Mouse (Mus musculus) testis, adult 2 months (tissue): ENCODE data around the gene Higd2a.

Source experiments
- CTCF ChIP-seq: fragments of 200-500 bp; IDR thresholded peaks from 2 replicates; pipeline ENCODE4 v1.5.1; 2012; ENCODE audit warnings: low read depth, mild to moderate bottlenecking, inconsistent platforms, low read length, moderate library complexity; ENCODE audit not compliant: control insufficient read depth, insufficient read depth, insufficient replicate concordance
- POLR2A ChIP-seq: fragments of 200-500 bp; IDR thresholded peaks from 2 replicates; pipeline ENCODE4 v1.6.1; 2012; ENCODE audit warnings: low read depth, mild to moderate bottlenecking, inconsistent platforms, low read length, moderate library complexity; ENCODE audit not compliant: control insufficient read depth

DNA sequence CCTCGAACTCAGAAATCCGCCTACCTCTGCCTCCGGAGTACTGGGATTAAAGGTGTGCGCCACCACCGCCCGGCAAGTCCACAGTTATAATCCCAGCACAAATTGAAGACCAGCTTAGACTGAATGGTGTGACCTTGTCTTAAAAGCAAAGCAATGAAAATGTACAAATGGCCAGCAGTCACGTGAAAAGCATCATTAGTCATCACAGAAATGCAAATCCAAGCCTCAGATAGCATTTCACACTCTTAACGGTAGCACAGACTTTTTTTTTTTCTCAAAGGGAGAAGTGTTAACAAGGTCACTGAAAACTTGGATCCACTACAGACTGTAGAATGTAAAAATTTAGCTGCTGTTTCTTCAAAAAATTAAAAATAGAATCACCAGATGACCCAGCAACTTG, 26.3 kb downstream of the Higd2a start:
- TF ChIP-seq CTCF, result no peak
- no peak for TF ChIP-seq POLR2A
